Mouse (Mus musculus): ENCODE data around the gene Alg1.

Alg1 gene

GRCm38 (mm10) chr16:5242355-5242754 lies 8.9 kb downstream of the Alg1 start:
- DNase-seq (ENCODE audit: extremely low spot score): no peak

GRCm38 (mm10) chr16:5242882-5243281 lies 9.5 kb downstream of the Alg1 start:
- DNase-seq (ENCODE audit: extremely low spot score): no peak

GRCm38 (mm10) chr16:5244411-5244810 lies 11.0 kb downstream of the Alg1 start:
- DNase-seq (ENCODE audit: extremely low spot score): peak; percentile 70

GRCm38 (mm10) chr16:5250891-5251290 lies 17.5 kb downstream of the Alg1 start:
- DNase-seq (ENCODE audit: extremely low spot score): no peak

- DNase-seq (ENCODE audit: extremely low spot score): no peak
Observed at GRCm38 (mm10) chr16:5252260-5252659, 18.8 kb downstream of the Alg1 start.

GRCm38 (mm10) chr16:5254346-5255025 lies 21.1 kb downstream of the Alg1 start:
- peak; percentile 81 for DNase-seq (ENCODE audit: extremely low spot score)

- DNase-seq (ENCODE audit: extremely low spot score): no peak
Observed at GRCm38 (mm10) chr16:5255081-5255740, 21.8 kb downstream of the Alg1 start.

GRCm38 (mm10) chr16:5255779-5256496 lies 22.5 kb downstream of the Alg1 start, which contains the start of gene Eef2kmt:
Gene Eef2kmt, minus strand, starts transcription at chr16:5255983.
- DNase-seq (ENCODE audit: extremely low spot score): peak; percentile 100

- DNase-seq (ENCODE audit: extremely low spot score): peak; percentile 28
Observed at GRCm38 (mm10) chr16:5263156-5263555, 29.7 kb downstream of the Alg1 start.

GRCm38 (mm10) chr16:5263926-5264325 lies 30.5 kb downstream of the Alg1 start:
- DNase-seq (ENCODE audit: extremely low spot score): no peak

- DNase-seq (ENCODE audit: extremely low spot score): no peak
Observed at GRCm38 (mm10) chr16:5271411-5272035, 38.1 kb downstream of the Alg1 start.

- DNase-seq (ENCODE audit: extremely low spot score): no peak
Observed at GRCm38 (mm10) chr16:5272371-5272770, 39.0 kb downstream of the Alg1 start.

- DNase-seq (ENCODE audit: extremely low spot score): no peak
Observed at GRCm38 (mm10) chr16:5279571-5280222, 46.3 kb downstream of the Alg1 start.

- DNase-seq (ENCODE audit: extremely low spot score): no peak
Observed at GRCm38 (mm10) chr16:5282686-5283085, 49.3 kb downstream of the Alg1 start.

- DNase-seq (ENCODE audit: extremely low spot score): no peak
Observed at GRCm38 (mm10) chr16:5285376-5285775, 52.0 kb downstream of the Alg1 start.
